Mouse (Mus musculus) CH12.LX (cell line): ENCODE measurements around the gene Oxa1l. TPM values are rescaled to one million over a fixed set of nuclear protein-coding genes. Genes with fewer than 3 reads are reported as not detected.

ENCODE experiments used
- DNase-seq: peaks from one replicate; pipeline ENCODE4 v3.0.0-alpha.2; 2013; ENCODE audit errors: extremely low read depth
- H3K27ac ChIP-seq: 2 replicates; pipeline ENCODE4 v1.5.1; 2012; ENCODE audit warnings: low read depth, mild to moderate bottlenecking, control low read depth, moderate library complexity; ENCODE audit not compliant: insufficient read depth
- H3K27me3 ChIP-seq: replicated peaks from 2 replicates; pipeline ENCODE3; 2012; ENCODE audit warnings: inconsistent platforms
- H3K36me3 ChIP-seq, 2 experiments: replicated peaks in 1 of 2; 2 replicates each; pipeline versions ENCODE3 to v1.6.1; 2012; ENCODE audit warnings: inconsistent platforms in 1 of 2, low read length in 1 of 2, mild to moderate bottlenecking in 1 of 2, mixed read lengths in 1 of 2, moderate library complexity in 1 of 2; ENCODE audit not compliant: control insufficient read depth in 1 of 2, insufficient read depth in 1 of 2
- H3K4me1 ChIP-seq, 2 experiments: 2 replicates each; pipeline ENCODE4 v1.6.1; 2012; ENCODE audit warnings: inconsistent platforms in 1 of 2, moderate library complexity in 1 of 2; ENCODE audit not compliant: insufficient read depth in 2 of 2, control insufficient read depth in 1 of 2
- H3K4me2 ChIP-seq: 2 replicates; pipeline ENCODE4 v1.6.1; 2012; ENCODE audit warnings: low read depth, mild to moderate bottlenecking, control low read depth; ENCODE audit not compliant: poor library complexity, insufficient read depth, severe bottlenecking
- H3K4me3 ChIP-seq, 3 experiments: fragments of 150-350 bp in 1 of 3; sonication (generic) in 1 of 3; replicated peaks in 1 of 3; 2 replicates each; pipeline versions ENCODE3 to v1.5.1; 2011 to 2012; ENCODE audit warnings: low read depth in 2 of 3, low read length in 2 of 3, mild to moderate bottlenecking in 2 of 3, moderate library complexity in 2 of 3, control low read depth in 1 of 3, improper control_type of control experiment in 1 of 3, inconsistent platforms in 1 of 3, mixed read lengths in 1 of 3; ENCODE audit not compliant: poor library complexity in 1 of 3
- H3K79me2 ChIP-seq: replicated peaks from 2 replicates; pipeline ENCODE4 v1.6.1; 2012; ENCODE audit warnings: mild to moderate bottlenecking, moderate library complexity; ENCODE audit not compliant: control insufficient read depth, poor library complexity, insufficient read depth, severe bottlenecking; ENCODE audit errors: extremely low read depth
- H3K9ac ChIP-seq: 2 replicates; pipeline ENCODE4 v1.6.1; 2012; ENCODE audit warnings: low read depth, mild to moderate bottlenecking, control low read depth, moderate library complexity; ENCODE audit not compliant: insufficient read depth
- H3K9me3 ChIP-seq: replicated peaks from 2 replicates; pipeline ENCODE3; 2012; ENCODE audit warnings: low read length, inconsistent platforms, mixed read lengths
- BHLHE40 ChIP-seq: IDR thresholded peaks from 2 replicates; pipeline ENCODE4 v1.6.1; 2011; ENCODE audit warnings: mild to moderate bottlenecking, low read depth, low read length, improper control_type of control experiment
- CHD1 ChIP-seq: IDR thresholded peaks from 2 replicates; pipeline ENCODE4 v1.6.1; 2012; ENCODE audit warnings: low read depth, low read length, improper control_type of control experiment, inconsistent platforms
- CTCF ChIP-seq, 2 experiments: IDR thresholded peaks in 1 of 2; conservative IDR thresholded peaks in 1 of 2; 2 replicates each; pipeline ENCODE4 v1.5.1; 2011 to 2012; ENCODE audit warnings: low read depth in 2 of 2, low read length in 2 of 2, improper control_type of control experiment in 1 of 2, inconsistent platforms in 1 of 2, mild to moderate bottlenecking in 1 of 2, moderate library complexity in 1 of 2
- E2F4 ChIP-seq: IDR thresholded peaks from 2 replicates; pipeline ENCODE4 v1.6.1; 2011; ENCODE audit warnings: low read depth, low read length, improper control_type of control experiment; ENCODE audit not compliant: insufficient replicate concordance
- ELF1 ChIP-seq: IDR thresholded peaks from 2 replicates; pipeline ENCODE4 v1.6.1; 2014; ENCODE audit warnings: low read depth, mild to moderate bottlenecking, inconsistent platforms, low read length, improper control_type of control experiment
- ETS1 ChIP-seq: conservative IDR thresholded peaks from 2 replicates; pipeline ENCODE4 v1.6.1; 2012; ENCODE audit warnings: low read depth, mild to moderate bottlenecking, inconsistent platforms, low read length, improper control_type of control experiment, moderate library complexity
- GABPA ChIP-seq: IDR thresholded peaks from 2 replicates; pipeline ENCODE4 v1.6.1; 2012; ENCODE audit warnings: low read depth, low read length, improper control_type of control experiment, inconsistent platforms; ENCODE audit not compliant: insufficient replicate concordance
- IRF4 ChIP-seq: IDR thresholded peaks from 2 replicates; pipeline ENCODE4 v1.6.1; 2014; ENCODE audit warnings: low read depth, mild to moderate bottlenecking, inconsistent platforms, low read length, improper control_type of control experiment
- MEF2A ChIP-seq: IDR thresholded peaks from 2 replicates; pipeline ENCODE4 v1.6.1; 2014; ENCODE audit warnings: low read depth, mild to moderate bottlenecking, inconsistent platforms, low read length, improper control_type of control experiment, borderline replicate concordance
- PAX5 ChIP-seq: IDR thresholded peaks from 2 replicates; pipeline ENCODE4 v1.6.1; 2012; ENCODE audit warnings: low read length, inconsistent platforms, mixed read lengths
- POLR2A ChIP-seq: IDR thresholded peaks from 2 replicates; pipeline ENCODE4 v1.6.1; 2011; ENCODE audit warnings: low read depth, mild to moderate bottlenecking, improper control_type of control experiment, low read length
- POLR2AphosphoS2 ChIP-seq: IDR thresholded peaks from 2 replicates; pipeline ENCODE4 v1.6.1; 2011; ENCODE audit warnings: low read depth, low read length, improper control_type of control experiment
- RCOR1 ChIP-seq: conservative IDR thresholded peaks from 2 replicates; pipeline ENCODE4 v1.6.1; 2012; ENCODE audit warnings: low read depth, mild to moderate bottlenecking, inconsistent platforms, low read length, improper control_type of control experiment
- SMC3 ChIP-seq: IDR thresholded peaks from 2 replicates; pipeline ENCODE4 v1.6.1; 2011; ENCODE audit warnings: low read depth, low read length, improper control_type of control experiment
- UBTF ChIP-seq: IDR thresholded peaks from 2 replicates; pipeline ENCODE4 v1.6.1; 2012; ENCODE audit warnings: low read depth, mild to moderate bottlenecking, inconsistent platforms, low read length, improper control_type of control experiment, moderate library complexity
- USF2 ChIP-seq: conservative IDR thresholded peaks from 2 replicates; pipeline ENCODE4 v1.6.1; 2011; ENCODE audit warnings: low read depth, low read length, improper control_type of control experiment
- ZC3H11A ChIP-seq: IDR thresholded peaks from 2 replicates; pipeline ENCODE4 v1.6.1; 2012; ENCODE audit warnings: low read depth, mild to moderate bottlenecking, inconsistent platforms, low read length, improper control_type of control experiment
- ZKSCAN1 ChIP-seq: IDR thresholded peaks from 2 replicates; pipeline ENCODE4 v1.6.1; 2012; ENCODE audit warnings: low read depth, inconsistent platforms, low read length, improper control_type of control experiment, borderline replicate concordance
- dilution Hi-C: fragments of 300-500 bp; cut with MboI; formaldehyde crosslinking; loops from 2 replicates; pipeline ENCODE4 v1.14.3; 2020; ENCODE audit warnings: low sequenced_read_pairs; ENCODE audit not compliant: extremely low pct_unique_long_range_greater_than_20kb, extremely low pct_ligation_motif_present
- in situ Hi-C: fragments of 300-500 bp; cut with MboI; formaldehyde crosslinking; loops from 3 replicates; pipeline ENCODE4 v1.14.3; 2019; ENCODE audit warnings: low sequenced_read_pairs, low pct_ligation_motif_present, low pct_unique_long_range_greater_than_20kb, mixed read lengths
- polyA plus RNA-seq: library from polyadenylated mRNA; unstranded; fragments of >175 nt; gene quantifications from 2 replicates; pipeline ENCODE4 v1.2.1, GENCODE M21; 2012; ENCODE audit warnings: low read depth; ENCODE audit not compliant: insufficient read length
- total RNA-seq, 2 experiments: library from RNA; depleted of rRNA; stranded (reverse); fragments of 300-350 nt in 1 of 2; fragments of >200 nt in 1 of 2; gene quantifications; 2 replicates each; pipeline ENCODE4 v1.2.3; 2012 to 2014

Oxa1l gene
- total and polyA plus RNA-seq, 3 experiments: 34.7 to 111 (median 38.8) TPM

GRCm38 (mm10) chr14:54380616-54381015 is 20.0 kb downstream of the Oxa1l start (continued):
- TF ChIP-seq E2F4: no peak
- TF ChIP-seq MEF2A: no peak
- TF ChIP-seq IRF4: no peak

- Histone ChIP-seq H3K9me3 (no peaks in the 10 kb centered on the region), H3K4me2 (no peak overlapping the region), H3K4me3 (no peak overlapping the region), H3K9ac (no peak overlapping the region), H3K79me2 (peaks cover 25% of the 10 kb centered on the region), H3K36me3 (peaks cover 23 to 59% of the 10 kb centered on the region in 2 experiments), H3K27me3 (no peaks in the 10 kb centered on the region), H3K27ac (no peak overlapping the region), H3K4me1 (peaks cover 21 to 79% of the 10 kb centered on the region in 2 experiments)
- DNase-seq: no peak
- dilution Hi-C loops (no loop called here), in situ Hi-C loops (no loop called here)
- TF ChIP-seq CTCF (conservative IDR thresholded peaks at IDR 0.05 in 1 of 2, IDR thresholded peaks at IDR 0.05 in 1 of 2; ENCODE audit: low read depth in 2 of 2, low read length in 2 of 2): no peak
- TF ChIP-seq POLR2AphosphoS2: no peak
- TF ChIP-seq CHD1: no peak
- no peak for TF ChIP-seq POLR2A
- TF ChIP-seq MEF2A: no peak
- no peak for TF ChIP-seq RCOR1
- TF ChIP-seq UBTF: no peak
- TF ChIP-seq BHLHE40: no peak
- no peak for TF ChIP-seq IRF4
- TF ChIP-seq GABPA: no peak
- no peak for TF ChIP-seq ELF1
- no peak for TF ChIP-seq ETS1
- TF ChIP-seq USF2: no peak
- no peak for TF ChIP-seq SMC3
- no peak for TF ChIP-seq ZC3H11A
- no peak for TF ChIP-seq ZKSCAN1
- TF ChIP-seq PAX5: no peak
- TF ChIP-seq E2F4: no peak
Measured at GRCm38 (mm10) chr14:54381816-54382215, 21.2 kb downstream of the Oxa1l start.

- Histone ChIP-seq H3K9me3 (no peaks in the 10 kb centered on the region), H3K27ac (no peak overlapping the region), H3K9ac (no peak overlapping the region), H3K27me3 (no peaks in the 10 kb centered on the region), H3K4me3 (no peak overlapping the region), H3K36me3 (peaks cover 23 to 54% of the 10 kb centered on the region in 2 experiments), H3K4me2 (no peak overlapping the region), H3K4me1 (peaks cover 24 to 79% of the 10 kb centered on the region in 2 experiments), H3K79me2 (peaks cover 33% of the 10 kb centered on the region)
- dilution Hi-C loops (no loop called here), in situ Hi-C loops (no loop called here)
- DNase-seq: no peak
- TF ChIP-seq POLR2A: no peak
Measured at GRCm38 (mm10) chr14:54382641-54383040, 22.0 kb downstream of the Oxa1l start.
